Mouse (Mus musculus): ENCODE measurements around the gene Lmtk3. TPM values are rescaled to one million over a fixed set of nuclear protein-coding genes. Genes with fewer than 3 reads are reported as not detected.

The Lmtk3 gene
- polyA plus RNA-seq, 1 experiment from 2014 or later = 10.9 TPM

DNA sequence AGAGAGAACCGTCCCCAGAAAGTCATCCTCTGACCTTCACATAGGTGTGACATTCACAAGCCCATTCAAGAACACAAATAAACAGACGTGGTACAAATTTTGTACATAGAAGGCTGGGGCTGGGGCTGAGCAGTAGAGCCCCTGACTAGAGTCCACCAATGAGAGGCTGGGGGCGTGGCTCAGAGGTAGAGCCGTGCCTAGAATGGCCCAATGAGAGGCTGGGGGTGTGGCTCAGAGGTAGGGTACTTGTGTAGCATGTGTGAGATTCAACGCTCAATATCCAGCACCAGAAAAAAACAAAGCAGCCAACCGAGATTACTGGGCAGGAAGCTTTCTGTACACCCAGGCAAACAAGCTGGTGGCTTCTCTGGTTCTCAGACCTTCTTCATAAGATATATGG is 27.8 kb upstream of the Lmtk3 start:
- H3K27ac ChIP-seq = no peak overlapping the region
- H3K4me2 ChIP-seq (replicated peaks) = no peak overlapping the region
- 55% methylated on average over 6 of the region's 6 CpGs for WGBS
- no peaks in the 10 kb centered on the region for H3K36me3 ChIP-seq
- H3K4me1 ChIP-seq = peaks cover 5% of the 10 kb centered on the region
- H3K27me3 ChIP-seq (replicated peaks) = peaks cover 27% of the 10 kb centered on the region
- no peak for ATAC-seq (ENCODE audit: low FRiP score, low read depth)
- H3K9ac ChIP-seq = no peak overlapping the region
- no peaks in the 10 kb centered on the region for H3K9me3 ChIP-seq
- H3K4me3 ChIP-seq = no peak overlapping the region

DNA sequence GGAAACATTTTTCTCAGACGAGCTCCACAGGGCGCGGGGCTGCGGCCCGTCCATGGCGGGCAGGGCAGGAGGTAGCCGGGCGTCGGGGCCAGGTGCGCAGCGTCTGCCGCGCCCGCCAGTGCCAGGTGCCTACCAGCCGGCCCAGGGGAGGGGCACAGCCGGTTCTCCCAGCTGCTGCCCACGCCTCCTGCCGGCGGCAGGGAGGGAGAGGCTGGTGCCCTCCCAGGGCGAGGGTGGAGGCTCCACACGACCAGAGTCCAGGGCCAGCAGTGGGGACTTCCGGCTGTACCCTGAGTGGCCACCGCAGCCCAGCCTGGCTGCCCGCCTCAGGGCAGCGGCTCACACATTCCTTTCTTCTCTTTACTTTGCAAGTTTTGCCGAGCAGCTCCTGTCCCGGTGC is 24.1 kb upstream of the Lmtk3 start:
- 0 out of 2 replicates have a peak overlapping the region, but pooled peaks have one; percentile 13 for H3K4me3 ChIP-seq
- peaks cover 5% of the 10 kb centered on the region for H3K4me1 ChIP-seq
- ATAC-seq (ENCODE audit: low FRiP score, low read depth) = no peak
- peak overlapping the region; percentile 51 for H3K4me2 ChIP-seq (replicated peaks)
- no peaks in the 10 kb centered on the region for H3K9me3 ChIP-seq
- peaks cover 27% of the 10 kb centered on the region for H3K27me3 ChIP-seq (replicated peaks)
- 8% methylated on average over 22 of the region's 27 CpGs for WGBS
- H3K9ac ChIP-seq = 0 out of 2 replicates have a peak overlapping the region, but pooled peaks have one; percentile 26
- H3K36me3 ChIP-seq = no peaks in the 10 kb centered on the region
- H3K27ac ChIP-seq = no peak overlapping the region

DNA sequence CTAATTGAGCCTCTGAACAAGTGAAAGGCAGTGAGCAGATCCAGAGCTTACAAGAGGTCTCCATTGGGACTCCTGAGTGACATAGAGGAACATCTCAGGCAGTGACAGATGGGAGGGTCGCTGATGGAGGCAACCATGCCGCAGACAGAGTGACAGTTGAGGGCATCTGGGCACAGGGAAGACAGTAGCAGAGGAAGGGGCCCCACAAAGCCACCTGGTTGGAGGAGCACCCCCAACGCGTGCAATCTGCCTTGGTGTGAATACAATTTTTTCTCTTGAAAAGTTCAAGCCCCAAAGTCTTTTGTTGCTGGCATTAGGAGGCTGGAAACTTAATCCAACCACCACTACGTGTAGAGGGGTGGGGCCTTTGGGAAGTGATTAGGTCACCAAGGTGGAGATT is 23.4 kb upstream of the Lmtk3 start:
- 73% methylated on average over 5 of the region's 5 CpGs for WGBS
- no peak overlapping the region for H3K4me3 ChIP-seq
- no peaks in the 10 kb centered on the region for H3K36me3 ChIP-seq
- no peak for ATAC-seq (ENCODE audit: low FRiP score, low read depth)
- peaks cover 27% of the 10 kb centered on the region for H3K27me3 ChIP-seq (replicated peaks)
- H3K27ac ChIP-seq = no peak overlapping the region
- peaks cover 5% of the 10 kb centered on the region for H3K4me1 ChIP-seq
- no peak overlapping the region for H3K4me2 ChIP-seq (replicated peaks)
- H3K9me3 ChIP-seq = no peaks in the 10 kb centered on the region
- no peak overlapping the region for H3K9ac ChIP-seq

DNA sequence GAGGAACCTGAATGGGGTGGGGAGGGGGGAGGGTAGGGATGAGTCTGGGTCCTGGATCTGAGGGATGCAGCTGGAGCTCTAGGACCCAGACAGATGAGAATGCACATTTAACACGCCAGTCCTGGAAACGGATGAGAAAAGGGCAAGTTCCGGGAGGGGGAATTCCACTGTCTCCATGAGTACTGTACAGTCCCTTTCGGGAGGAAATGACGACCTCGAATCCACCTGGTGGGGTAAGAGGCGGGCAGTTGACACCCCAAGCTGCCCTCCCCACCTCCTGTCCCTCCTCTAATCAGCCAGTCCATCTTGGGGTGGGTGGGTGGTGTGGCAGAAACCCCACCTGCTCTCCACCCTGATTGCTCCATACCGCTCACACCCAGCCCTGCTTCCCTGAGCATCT is 17.5 kb upstream of the Lmtk3 start:
- 57% methylated on average over 8 of the region's 8 CpGs for WGBS
- Histone ChIP-seq H3K36me3 (no peaks in the 10 kb centered on the region), H3K4me3 (no peak overlapping the region), H3K9ac (no peak overlapping the region), H3K27ac (no peak overlapping the region), H3K9me3 (no peaks in the 10 kb centered on the region), H3K4me1 (no peaks in the 10 kb centered on the region), H3K4me2 (replicated peaks) (no peak overlapping the region), H3K27me3 (replicated peaks) (no peaks in the 10 kb centered on the region)
- ATAC-seq (ENCODE audit: low FRiP score, low read depth) = no peak

DNA sequence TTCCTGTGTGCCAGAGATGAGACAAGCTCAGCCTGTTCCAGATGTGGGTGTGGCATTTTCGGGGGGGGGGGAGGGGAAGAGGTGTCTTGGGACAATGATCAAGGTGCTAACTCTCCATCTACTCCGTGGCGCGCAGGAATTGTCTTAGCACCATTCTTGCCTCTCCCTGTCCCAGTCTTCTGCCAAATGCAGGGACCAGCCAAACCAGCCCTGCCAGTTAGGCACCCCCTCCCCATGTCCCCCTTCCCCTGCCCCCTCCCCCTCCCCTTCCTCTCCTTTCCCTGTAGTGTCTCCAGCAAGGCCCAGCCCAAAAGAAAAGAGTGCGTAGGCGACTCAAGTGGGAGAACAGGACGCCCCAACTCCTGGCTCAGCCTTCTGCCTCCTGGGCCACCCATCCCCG is 16.8 kb upstream of the Lmtk3 start:
- no peak overlapping the region for H3K9ac ChIP-seq
- no peaks in the 10 kb centered on the region for H3K9me3 ChIP-seq
- 60% methylated on average over 8 of the region's 8 CpGs for WGBS
- H3K4me3 ChIP-seq = no peak overlapping the region
- H3K4me2 ChIP-seq (replicated peaks) = no peak overlapping the region
- H3K4me1 ChIP-seq = no peaks in the 10 kb centered on the region
- H3K27me3 ChIP-seq (replicated peaks) = no peaks in the 10 kb centered on the region
- no peak overlapping the region for H3K27ac ChIP-seq
- H3K36me3 ChIP-seq = no peaks in the 10 kb centered on the region
- no peak for ATAC-seq (ENCODE audit: low FRiP score, low read depth)

DNA sequence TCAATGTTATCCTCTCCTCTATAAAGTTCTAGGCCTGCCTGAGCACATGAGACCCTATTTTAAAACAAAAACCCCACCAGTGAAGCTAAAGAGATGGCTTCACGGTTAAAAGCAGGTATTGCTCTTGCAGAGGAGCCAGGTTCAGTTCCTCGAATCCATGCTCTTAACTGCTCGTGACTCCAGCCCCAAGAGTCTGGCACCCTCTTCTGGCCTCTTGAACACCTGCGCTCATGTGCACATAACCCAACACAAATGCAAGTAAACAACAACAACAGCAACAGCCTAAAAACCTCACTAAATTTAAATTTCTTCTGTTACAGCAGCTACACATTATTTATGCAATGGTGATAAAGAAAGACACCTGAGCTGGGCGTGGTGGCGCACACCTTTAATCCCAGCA is 16.0 kb upstream of the Lmtk3 start:
- Histone ChIP-seq H3K9ac (no peak overlapping the region), H3K27me3 (replicated peaks) (no peaks in the 10 kb centered on the region), H3K27ac (no peak overlapping the region), H3K4me3 (no peak overlapping the region), H3K36me3 (no peaks in the 10 kb centered on the region), H3K4me1 (no peaks in the 10 kb centered on the region), H3K4me2 (replicated peaks) (no peak overlapping the region), H3K9me3 (no peaks in the 10 kb centered on the region)
- no peak for ATAC-seq (ENCODE audit: low FRiP score, low read depth)
- 91% methylated on average over 6 of the region's 6 CpGs for WGBS

DNA sequence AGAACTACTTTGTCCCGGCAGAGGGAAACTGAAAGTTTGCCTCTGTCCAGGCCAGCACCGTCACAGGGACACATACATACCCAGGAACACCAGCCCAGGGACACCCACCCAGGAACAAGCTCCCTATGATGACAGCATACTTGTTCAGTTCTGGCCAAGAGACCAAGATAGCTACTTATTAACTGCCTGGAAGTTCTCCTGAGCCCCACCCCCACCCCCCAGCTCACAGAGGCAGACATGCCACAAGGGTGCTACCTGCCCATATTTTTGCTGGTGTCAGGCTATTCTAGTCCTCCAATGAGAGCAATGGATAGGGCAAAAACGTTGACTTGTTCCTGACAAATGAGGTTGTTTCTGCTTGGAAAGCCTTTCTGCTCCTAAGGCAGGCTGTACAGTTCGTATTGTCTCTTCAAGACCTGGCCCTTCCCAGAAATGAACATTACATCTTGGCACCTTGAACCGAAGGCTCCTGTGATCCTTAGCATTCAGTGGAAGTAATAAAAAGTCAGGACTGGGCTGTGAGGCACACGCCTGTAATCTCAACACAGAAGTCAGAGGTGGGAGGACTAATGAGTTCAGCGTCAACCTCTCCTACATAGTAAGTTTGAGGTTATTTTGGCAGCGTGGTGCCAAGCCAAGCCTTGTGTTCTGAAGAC is 13.0 kb upstream of the Lmtk3 start:
- no peak overlapping the region for H3K9ac ChIP-seq
- no peak for ATAC-seq (ENCODE audit: low FRiP score, low read depth)
- H3K27me3 ChIP-seq (replicated peaks) = no peaks in the 10 kb centered on the region
- H3K4me3 ChIP-seq = no peak overlapping the region
- no peaks in the 10 kb centered on the region for H3K36me3 ChIP-seq
- no peak overlapping the region for H3K27ac ChIP-seq
- no peaks in the 10 kb centered on the region for H3K4me1 ChIP-seq
- H3K9me3 ChIP-seq = no peaks in the 10 kb centered on the region
- 79% methylated on average over 8 of the region's 8 CpGs for WGBS
- H3K4me2 ChIP-seq (replicated peaks) = no peak overlapping the region

DNA sequence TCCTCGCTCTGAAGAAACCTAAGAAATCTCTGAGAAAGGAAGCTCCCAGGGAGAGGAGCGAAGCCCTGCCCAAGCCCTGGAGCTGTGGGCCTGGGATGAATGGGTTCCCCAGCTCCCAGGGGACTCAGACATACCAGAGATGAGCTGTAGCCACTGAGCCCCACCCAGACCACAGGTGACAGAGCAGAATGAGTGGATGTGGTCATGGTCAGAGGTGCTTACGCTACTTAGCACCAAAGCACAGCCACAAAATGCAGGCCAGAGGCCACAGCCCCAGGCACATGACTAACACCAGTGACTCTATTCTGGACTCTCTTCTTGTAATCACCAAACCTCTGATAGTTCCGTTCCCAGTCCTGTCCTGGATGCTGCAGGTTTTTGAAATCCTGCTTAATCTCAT is 12.4 kb upstream of the Lmtk3 start:
- Histone ChIP-seq H3K27me3 (replicated peaks) (no peaks in the 10 kb centered on the region), H3K4me3 (no peak overlapping the region), H3K4me1 (no peaks in the 10 kb centered on the region), H3K27ac (no peak overlapping the region), H3K4me2 (replicated peaks) (no peak overlapping the region), H3K36me3 (no peaks in the 10 kb centered on the region), H3K9me3 (no peaks in the 10 kb centered on the region), H3K9ac (no peak overlapping the region)
- ATAC-seq (ENCODE audit: low FRiP score, low read depth) = no peak
- 66% methylated on average over 4 of the region's 4 CpGs for WGBS

DNA sequence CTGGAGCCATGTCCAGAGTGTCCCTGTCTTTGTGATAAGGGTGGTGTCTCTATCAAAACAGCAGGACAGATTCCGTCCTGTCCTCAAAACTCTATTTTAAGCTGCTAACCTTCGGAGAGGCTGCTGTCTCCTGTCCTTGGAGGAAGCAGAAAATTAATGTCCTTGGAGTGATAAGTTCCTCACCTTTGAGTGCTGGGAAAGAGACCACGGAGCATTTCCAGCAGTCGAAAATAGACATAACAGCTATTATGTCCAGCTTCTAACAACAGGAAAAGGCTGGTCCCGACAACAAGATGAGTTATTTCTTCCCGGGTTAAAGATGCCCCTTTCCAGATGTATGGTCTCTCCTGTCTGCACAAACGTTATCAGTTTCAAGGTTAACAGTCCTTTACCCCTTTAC is 8.3 kb upstream of the Lmtk3 start:
- H3K4me1 ChIP-seq = 0 out of 2 replicates have a peak, but pooled peaks cover 12% of the 10 kb centered on the region
- H3K27me3 ChIP-seq (replicated peaks) = no peaks in the 10 kb centered on the region; the same call in 1 of the 2 replicates
- H3K4me3 ChIP-seq = no peak overlapping the region
- ATAC-seq (ENCODE audit: low FRiP score, low read depth) = no peak
- H3K36me3 ChIP-seq = no peaks in the 10 kb centered on the region
- no peak overlapping the region for H3K27ac ChIP-seq
- no peaks in the 10 kb centered on the region for H3K9me3 ChIP-seq
- WGBS = 84% methylated on average over 7 of the region's 7 CpGs
- no peak overlapping the region for H3K4me2 ChIP-seq (replicated peaks)
- H3K9ac ChIP-seq = no peak overlapping the region

DNA sequence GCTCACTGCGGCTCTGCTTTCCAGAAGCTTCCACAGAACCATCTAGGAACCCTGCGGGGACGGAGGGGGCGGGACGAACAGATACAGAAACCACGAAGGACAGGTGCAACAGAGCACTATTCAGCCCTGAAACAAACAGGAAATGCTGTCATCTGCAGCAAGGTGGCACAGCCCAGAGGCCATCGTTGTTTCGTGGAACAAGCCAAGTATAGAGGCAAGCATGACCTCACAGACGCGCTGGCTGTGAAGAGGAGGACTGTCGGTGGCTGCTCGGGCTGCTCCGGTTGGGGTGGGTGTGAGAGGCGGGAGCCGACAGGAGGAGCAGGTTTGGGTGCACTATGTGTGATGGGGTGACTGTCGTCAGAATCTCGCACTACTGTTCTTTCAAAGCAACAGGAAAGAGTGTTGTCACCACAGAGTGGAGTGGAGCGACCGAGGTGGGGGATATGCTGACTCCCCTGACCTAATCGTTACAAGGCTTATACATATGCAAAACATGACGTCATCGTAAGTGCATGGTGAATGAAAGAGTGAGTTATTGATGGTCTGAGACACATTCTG is 4.4 kb upstream of the Lmtk3 start:
- Histone ChIP-seq H3K4me2 (replicated peaks) (peak overlapping the region; percentile 39), H3K36me3 (no peaks in the 10 kb centered on the region), H3K27ac (no peak overlapping the region), H3K9me3 (no peaks in the 10 kb centered on the region), H3K4me3 (no peak overlapping the region), H3K27me3 (replicated peaks) (no peaks in the 10 kb centered on the region; the same call in 1 of the 2 replicates), H3K4me1 (peaks cover 15% of the 10 kb centered on the region; the same call in 1 of the 2 replicates), H3K9ac (no peak overlapping the region)
- no peak for ATAC-seq (ENCODE audit: low FRiP score, low read depth)
- 20% methylated on average over 22 of the region's 22 CpGs for WGBS

DNA sequence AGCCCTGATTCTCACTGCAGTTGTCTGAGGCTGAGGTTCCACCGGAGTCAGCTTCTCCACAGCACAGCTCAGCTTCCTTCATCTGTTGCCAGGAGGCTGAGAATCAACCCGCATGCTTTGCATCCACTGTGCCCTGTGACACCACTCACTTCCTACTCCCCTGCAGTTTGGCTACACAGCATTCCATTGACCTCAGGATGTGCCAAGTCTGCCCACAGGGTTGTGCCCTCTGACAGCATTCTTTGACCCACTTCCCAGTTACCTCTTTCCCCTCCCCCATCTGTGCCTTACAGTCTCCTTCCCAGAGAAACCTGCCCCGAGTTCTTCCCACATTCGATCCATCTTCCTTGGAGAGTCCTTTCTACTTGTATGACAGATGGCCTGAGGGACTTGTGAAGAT is 1.3 kb upstream of the Lmtk3 start:
- WGBS = 83% methylated on average over 4 of the region's 4 CpGs
- H3K27ac ChIP-seq = no peak overlapping the region
- no peaks in the 10 kb centered on the region; the same call in 1 of the 2 replicates for H3K27me3 ChIP-seq (replicated peaks)
- H3K9ac ChIP-seq = no peak overlapping the region
- peaks cover 34% of the 10 kb centered on the region for H3K4me1 ChIP-seq
- H3K4me3 ChIP-seq = no peak overlapping the region
- no peak for ATAC-seq (ENCODE audit: low FRiP score, low read depth)
- no peaks in the 10 kb centered on the region for H3K9me3 ChIP-seq
- no peak overlapping the region for H3K4me2 ChIP-seq (replicated peaks)
- H3K36me3 ChIP-seq = peaks cover under 1% of the 10 kb centered on the region; the same call in 1 of the 2 replicates

DNA sequence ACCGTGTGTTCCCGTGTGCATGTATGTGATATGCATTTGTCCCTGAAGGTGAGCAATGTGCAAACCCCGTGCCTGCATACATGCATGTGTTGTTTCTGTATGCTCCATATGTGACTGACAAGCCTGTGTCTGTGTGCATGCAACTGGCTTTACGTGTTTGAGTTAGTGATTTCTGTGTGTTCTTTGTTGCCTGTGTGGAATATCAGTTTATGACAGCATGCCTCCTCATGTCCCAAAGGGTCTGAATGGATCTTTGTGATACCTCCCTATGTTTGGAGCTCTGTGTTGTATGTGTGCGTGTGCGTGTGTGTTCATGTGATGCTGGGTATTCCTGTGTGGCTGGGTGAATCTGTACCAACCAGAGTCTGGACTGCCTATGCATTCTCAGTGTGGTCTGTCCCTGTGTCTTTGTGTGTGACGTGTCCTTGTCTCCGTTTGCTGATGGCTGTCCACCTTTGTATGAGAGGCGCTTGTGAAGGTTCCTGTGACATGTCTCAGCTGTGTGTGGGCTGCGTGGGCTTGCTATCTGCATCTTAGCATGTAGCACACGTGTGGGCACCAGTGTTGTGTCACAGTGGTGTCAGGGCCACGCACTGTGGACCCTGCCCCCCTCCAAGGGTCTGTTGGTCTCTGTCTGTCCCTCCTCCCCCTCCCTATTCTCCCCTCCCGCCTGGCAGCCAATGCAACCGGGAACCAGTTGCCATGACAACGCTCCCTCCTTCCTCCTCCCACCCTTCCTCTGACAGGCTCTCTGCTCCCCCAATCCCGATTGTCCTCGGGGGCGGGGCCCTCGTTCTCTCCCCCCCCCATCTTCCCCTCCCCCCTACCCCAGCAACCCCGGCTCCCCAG is 1.2 kb downstream of the Lmtk3 start, which contains the start of gene Sult2b1:
Sult2b1 (minus strand) TSS at position 146 of the 849 bp plus-strand sequence.
- ATAC-seq (ENCODE audit: low FRiP score, low read depth) = peak; percentile 61
- H3K4me3 ChIP-seq = peak within 1 kb of the TSS; percentile 97
- H3K4me1 ChIP-seq = peaks cover 30% of the 10 kb centered on the region
- H3K27me3 ChIP-seq (replicated peaks) = no peaks in the 10 kb centered on the region
- H3K9me3 ChIP-seq = no peaks in the 10 kb centered on the region
- 21% methylated on average over 20 of the region's 20 CpGs for WGBS
- H3K36me3 ChIP-seq = peaks cover 25% of the 10 kb centered on the region
- H3K9ac ChIP-seq = peak within 1 kb of the TSS; percentile 92
- H3K4me2 ChIP-seq (replicated peaks) = peak within 1 kb of the TSS; percentile 83
- peak within 1 kb of the TSS; percentile 90 for H3K27ac ChIP-seq
